Mouse (Mus musculus): ENCODE measurements at regions not wholly inside any gene's neighbourhood (a gene's known extent, or its start where the extent isn't known, plus 50 kb on each side); places are given as distances from the start of the nearest gene placed in this dataset.

- no peak for DNase-seq (ENCODE audit: low spot score in 2 of 2)
These were observed 106.2 kb downstream of the Rassf10 start for GRCm38 (mm10) chr7:113059967-113060284.

- no peak for DNase-seq (ENCODE audit: low spot score in 2 of 2)
These were observed 107.2 kb downstream of the Rassf10 start for GRCm38 (mm10) chr7:113060991-113061390.

GRCm38 (mm10) chr7:113066536-113066935, 112.8 kb downstream of the Rassf10 start:
- no peak for DNase-seq (ENCODE audit: low spot score in 2 of 2)

DNA sequence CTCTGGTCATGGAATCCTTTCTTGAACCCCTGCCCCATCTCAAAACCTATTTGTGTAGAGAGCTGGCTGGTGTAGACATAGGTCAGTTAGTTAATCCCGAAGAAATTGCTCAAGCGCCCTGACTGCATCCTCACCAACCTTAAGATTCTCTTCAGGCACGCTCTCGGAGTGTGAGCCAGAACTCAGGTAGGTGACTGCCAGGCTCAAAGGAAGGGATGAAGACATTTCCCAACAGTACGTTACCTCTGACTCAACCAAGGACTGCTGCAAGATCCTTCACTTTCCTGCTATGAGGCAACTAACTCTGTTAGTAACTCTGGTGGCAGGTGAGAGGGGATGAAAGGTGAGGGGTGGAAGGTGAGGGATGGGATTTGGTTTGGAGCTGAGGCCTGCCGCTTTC, 114.5 kb downstream of the Rassf10 start:
- no peak for DNase-seq (ENCODE audit: low spot score in 2 of 2)

DNA sequence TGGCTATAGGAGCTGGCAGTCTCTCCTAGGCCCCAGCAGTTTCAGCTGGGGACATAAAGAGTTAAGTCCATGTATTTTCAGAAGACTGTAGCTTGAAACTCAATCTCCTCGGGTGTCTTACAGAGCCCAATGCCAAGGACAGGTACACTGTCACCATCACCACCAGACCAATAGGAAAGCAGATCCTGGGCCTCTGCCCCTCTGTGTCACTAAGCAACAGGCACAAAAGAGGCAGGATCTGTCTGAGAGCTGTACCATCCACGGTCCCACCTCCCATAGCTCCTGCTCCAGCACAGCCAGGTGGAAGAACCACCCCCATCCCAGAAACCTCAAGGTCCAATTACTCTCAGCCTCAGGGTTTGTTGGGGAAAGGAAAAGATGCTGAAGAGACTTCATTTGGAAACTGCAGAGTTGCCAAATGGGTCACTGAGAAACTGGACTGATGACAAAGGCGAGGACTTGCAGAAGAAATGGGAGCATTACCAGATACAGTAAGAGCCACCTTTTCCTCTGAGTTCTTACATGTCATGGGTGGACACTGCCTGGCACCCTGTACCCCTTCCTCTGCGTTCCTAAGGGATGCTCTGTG, 115.7 kb downstream of the Rassf10 start:
- no peak for DNase-seq (ENCODE audit: low spot score in 2 of 2)

GRCm38 (mm10) chr7:113071418-113071817, 117.7 kb downstream of the Rassf10 start:
- no peak for DNase-seq (ENCODE audit: low spot score in 2 of 2)

- DNase-seq (ENCODE audit: low spot score in 2 of 2), result peak in 1 of 2 experiments; percentile 13
These were observed 120.0 kb downstream of the Rassf10 start for GRCm38 (mm10) chr7:113073781-113074180.

DNA sequence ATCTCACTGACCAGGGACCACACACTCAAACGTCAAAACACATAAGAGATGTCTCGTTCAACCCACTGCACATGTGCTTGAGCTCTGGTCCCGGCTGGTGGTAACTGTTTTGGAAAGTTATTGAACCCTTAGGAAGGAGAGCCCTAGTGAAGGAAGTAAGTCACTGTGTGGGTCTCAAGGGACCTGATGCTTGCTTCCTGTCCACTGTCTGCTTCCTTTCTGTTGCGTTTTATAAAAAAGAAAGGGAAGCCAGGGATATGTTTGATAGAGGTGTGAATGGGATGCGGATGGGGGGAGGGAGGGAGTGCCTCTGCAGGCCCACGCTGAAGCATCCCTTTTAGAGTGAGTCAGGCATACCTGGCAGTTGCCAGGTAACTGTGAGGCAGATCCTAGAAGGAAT, 121.6 kb downstream of the Rassf10 start:
- no peak for DNase-seq (ENCODE audit: low spot score in 2 of 2)

GRCm38 (mm10) chr7:113076243-113076642, 122.5 kb downstream of the Rassf10 start:
- no peak for DNase-seq (ENCODE audit: low spot score in 2 of 2)

- no peak for DNase-seq (ENCODE audit: low spot score in 2 of 2)
These were observed 126.1 kb upstream of the Arntl start for GRCm38 (mm10) chr7:113081120-113081519.

DNA sequence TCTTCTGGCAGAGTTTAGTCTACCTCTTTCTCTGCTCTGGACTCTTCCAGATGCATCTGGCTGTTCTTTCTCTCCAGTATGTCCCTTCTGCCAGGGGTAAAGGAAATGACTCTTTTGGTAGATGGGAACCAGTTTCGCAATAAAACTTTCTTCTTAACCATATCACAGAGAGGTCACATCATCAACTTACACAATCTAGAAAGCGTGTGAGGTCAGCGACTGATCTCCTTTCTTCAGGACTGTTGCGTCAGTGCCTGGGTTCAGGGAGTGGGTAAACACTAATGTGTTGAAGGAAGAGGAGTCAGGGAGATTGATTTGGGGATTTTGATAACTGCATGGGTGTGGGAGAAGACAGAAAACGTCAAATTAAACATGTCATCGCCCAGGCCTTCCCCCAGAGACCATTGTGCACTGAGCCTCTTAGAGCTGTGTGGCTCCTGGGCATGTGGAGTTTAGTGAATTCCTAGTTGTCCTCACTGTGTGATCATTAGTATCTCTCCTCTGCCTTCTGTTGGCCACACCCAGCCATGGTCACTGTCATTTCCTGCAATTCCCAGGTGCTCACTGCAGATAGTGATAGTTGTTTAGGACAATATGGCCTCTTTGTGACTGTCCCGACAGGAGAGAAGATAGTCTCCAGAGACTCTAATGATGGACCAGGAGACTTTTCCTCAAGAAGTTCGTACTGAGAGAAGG, 122.2 kb upstream of the Arntl start:
- DNase-seq (ENCODE audit: low spot score in 2 of 2), result no peak

DNA sequence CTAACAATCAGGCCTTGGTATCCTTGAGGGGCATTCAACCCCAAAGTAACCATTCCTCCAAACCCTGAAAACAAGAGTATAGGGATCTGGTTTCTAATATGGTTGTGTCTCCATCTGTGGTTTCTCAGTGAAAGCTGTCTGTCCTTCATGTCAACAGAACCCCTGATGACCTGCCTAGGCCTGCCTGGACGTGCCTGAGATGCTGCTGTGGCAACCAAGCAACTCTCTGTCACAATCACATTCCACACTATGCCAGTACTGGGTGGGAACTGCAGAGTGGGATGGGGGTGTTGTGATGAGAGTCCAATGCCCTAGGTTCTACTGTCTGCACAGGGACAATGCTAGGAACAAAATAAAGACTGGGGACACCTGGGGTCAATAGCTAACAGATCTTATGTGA, 121.1 kb upstream of the Arntl start:
- no peak for DNase-seq (ENCODE audit: low spot score in 2 of 2)

- DNase-seq (ENCODE audit: low spot score in 2 of 2), result no peak
These were observed 119.6 kb upstream of the Arntl start for GRCm38 (mm10) chr7:113087646-113088045.

DNA sequence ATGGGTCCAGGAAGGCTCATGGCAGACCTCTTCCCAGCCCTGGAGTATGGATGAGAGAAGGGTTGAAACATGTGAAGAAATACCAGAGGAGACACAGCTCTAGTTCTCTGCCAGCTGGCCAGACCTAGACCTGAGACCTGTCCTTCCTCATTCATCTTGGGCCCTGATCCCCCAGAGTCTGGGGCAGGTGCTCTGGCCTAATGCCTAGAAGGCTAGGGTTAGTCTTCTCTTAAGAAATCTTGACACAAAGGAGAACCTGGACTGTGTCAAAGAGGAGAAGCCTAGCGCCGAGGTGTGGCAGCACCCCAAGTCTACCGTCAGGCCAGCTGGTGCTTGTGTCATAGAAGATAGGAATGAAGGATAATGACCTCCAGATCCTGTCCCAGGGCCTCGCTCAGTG, 118.2 kb upstream of the Arntl start:
- no peak for DNase-seq (ENCODE audit: low spot score in 2 of 2)

GRCm38 (mm10) chr7:113093931-113094330, 113.3 kb upstream of the Arntl start:
- no peak for DNase-seq (ENCODE audit: low spot score in 2 of 2)

GRCm38 (mm10) chr7:113095092-113095491, 112.2 kb upstream of the Arntl start:
- no peak for DNase-seq (ENCODE audit: low spot score in 2 of 2)

DNA sequence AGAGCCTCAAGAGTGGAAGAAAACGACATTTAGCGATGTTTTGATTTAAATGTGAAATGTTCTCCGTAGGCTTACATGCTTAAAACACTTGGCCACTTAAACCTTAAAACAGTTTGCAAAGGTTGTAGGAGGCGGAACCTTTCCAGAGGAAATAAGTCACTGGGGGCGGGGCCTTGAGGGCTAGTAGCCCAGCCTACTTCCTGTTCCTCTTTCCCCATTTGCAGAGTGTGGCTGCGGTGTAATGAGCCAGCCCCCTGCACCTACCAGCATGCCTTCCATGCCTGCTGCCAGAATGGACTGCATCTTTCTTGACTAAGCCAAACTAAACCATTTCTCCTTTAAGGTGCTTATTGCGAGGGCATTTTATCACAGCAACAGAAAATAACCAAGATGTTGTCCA, 103.0 kb upstream of the Arntl start:
- DNase-seq (ENCODE audit: low spot score in 2 of 2), result no peak

- DNase-seq (ENCODE audit: low spot score in 2 of 2), result no peak
These were observed 101.9 kb upstream of the Arntl start for GRCm38 (mm10) chr7:113105359-113105758.

- no peak for DNase-seq (ENCODE audit: low spot score in 2 of 2)
These were observed 100.5 kb upstream of the Arntl start for GRCm38 (mm10) chr7:113106731-113107130.

DNA sequence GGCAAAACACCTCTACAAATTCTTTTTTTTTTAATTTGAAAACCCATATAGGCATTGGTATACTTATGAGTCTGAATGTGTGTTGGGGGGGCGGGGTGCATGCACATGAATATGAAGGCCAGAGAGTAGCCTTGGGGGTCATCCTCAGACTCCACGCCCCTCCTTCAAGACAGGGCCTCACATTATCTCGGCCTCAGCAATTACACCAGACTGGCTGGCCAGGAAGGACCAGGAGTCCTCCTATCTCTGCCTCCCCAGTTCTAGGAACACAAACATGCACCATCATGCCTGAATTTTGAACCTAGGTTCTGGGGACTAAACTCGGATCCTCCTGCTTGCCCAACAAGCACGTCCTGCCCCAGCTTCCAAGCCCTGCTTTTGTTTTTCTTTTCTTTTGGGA, 99.3 kb upstream of the Arntl start:
- no peak for DNase-seq (ENCODE audit: low spot score in 2 of 2)

- DNase-seq (ENCODE audit: low spot score in 2 of 2), result no peak
These were observed 98.7 kb upstream of the Arntl start for GRCm38 (mm10) chr7:113108442-113109000.

DNA sequence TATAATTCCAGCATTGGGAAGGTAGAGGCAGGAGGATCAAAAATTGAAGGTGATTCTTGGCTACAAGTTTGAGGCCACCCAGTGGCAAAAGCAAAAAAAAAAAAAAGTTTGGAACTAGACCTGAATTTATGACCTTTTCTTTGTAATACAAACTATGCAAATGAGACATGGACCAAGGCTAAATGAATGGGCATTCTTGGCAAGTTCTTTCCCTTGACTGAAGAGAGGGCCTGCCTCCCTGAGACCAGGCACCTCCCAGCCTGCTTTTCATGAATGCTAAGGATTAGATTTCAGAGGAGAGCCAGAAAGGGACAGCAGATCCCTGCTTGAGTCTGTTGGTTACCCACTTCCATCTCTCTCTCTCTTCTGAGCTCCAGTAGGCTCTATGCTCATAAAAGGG, 97.8 kb upstream of the Arntl start:
- DNase-seq (ENCODE audit: low spot score in 2 of 2), result no peak

DNA sequence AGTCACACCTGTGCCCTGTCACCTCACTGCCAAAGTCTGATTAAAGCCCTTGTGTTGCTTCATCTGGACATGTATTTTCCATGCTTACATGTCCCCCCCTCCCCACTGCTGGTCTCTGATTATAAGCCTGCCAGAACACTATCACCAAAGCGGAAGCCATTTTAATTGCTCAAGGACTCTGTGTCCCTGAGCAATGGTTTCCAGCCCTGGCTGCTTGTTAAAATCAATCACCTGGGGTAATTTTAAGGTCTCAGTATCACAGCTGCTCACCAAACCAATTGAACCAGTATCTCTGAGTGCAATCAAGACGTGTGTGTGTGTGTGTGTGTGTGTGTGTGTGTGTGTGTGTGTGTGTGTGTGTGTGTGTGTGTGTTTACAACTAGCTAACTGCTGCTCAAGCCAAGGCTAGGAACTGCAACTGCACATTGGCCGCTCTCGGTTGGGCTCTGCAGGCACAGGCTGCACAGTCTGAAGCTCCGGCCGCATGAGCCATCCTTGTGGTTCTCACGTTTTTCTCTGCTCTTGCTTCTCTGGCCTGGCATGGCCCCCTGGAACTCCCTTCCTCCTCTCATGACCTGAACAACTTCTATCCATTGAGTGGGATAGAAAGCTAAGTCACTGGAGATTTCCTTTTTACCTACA, 96.3 kb upstream of the Arntl start:
- no peak for DNase-seq (ENCODE audit: low spot score in 2 of 2)

Measured in natural killer cell, adult 2 months (primary cell).